Mouse (Mus musculus) B cell, adult 2 months (primary cell): ENCODE results near the gene Scgb2b12.
"Not testable (repeated sequence)": the region's sequence is repeated elsewhere in the genome, so short reads cannot be mapped to it uniquely, and the experiment has no call there.

Experiments used
- DNase-seq, 2 experiments: peaks; one replicate each; pipeline ENCODE4 v3.0.0; 2022

Scgb2b12 gene

GRCm38 (mm10) chr7:32327145-32327544 lies at the start of gene Scgb2b12:
Gene Scgb2b12 (minus strand): TSS chr7:32327245.
- DNase-seq, result not testable (repeated sequence)

GRCm38 (mm10) chr7:32333882-32334281 lies 6.8 kb upstream of the Scgb2b12 start, which contains the start of gene Scgb1b12:
Gene Scgb1b12 (plus strand): TSS chr7:32334182.
- DNase-seq, result not testable (repeated sequence)
